Mouse (Mus musculus) hindbrain, embryonic 11.5 days (tissue): Measurements from ENCODE around the gene Akr1b3. TPM values are rescaled to one million over a fixed set of nuclear protein-coding genes. Genes with fewer than 3 reads are reported as not detected.

Source experiments
- ATAC-seq: fragments of 200-750 bp; cut with Nextera tagmentation; 2 replicates; pipeline ENCODE4 v1.8.0; 2017; ENCODE audit warnings: mild to moderate bottlenecking, moderate TSS enrichment, moderate library complexity; ENCODE audit not compliant: low FRiP score
- DNase-seq: peaks from one replicate; pipeline ENCODE4 v3.0.0-alpha.2; 2015; ENCODE audit warnings: low spot score
- H3K27ac ChIP-seq: fragments of 300-500 bp; sonication (generic); 2 replicates; pipeline ENCODE4 v1.5.1; 2014; ENCODE audit warnings: mild to moderate bottlenecking, low read depth, low read length
- H3K27me3 ChIP-seq: fragments of 300-500 bp; sonication (generic); 2 replicates; pipeline ENCODE4 v1.6.1; 2014; ENCODE audit warnings: mild to moderate bottlenecking, low read length, moderate library complexity, mixed read lengths; ENCODE audit not compliant: control insufficient read depth, insufficient read depth
- H3K36me3 ChIP-seq: fragments of 300-500 bp; sonication (generic); 2 replicates; pipeline ENCODE4 v1.6.1; 2014; ENCODE audit warnings: mild to moderate bottlenecking, low read length, moderate library complexity, mixed read lengths; ENCODE audit not compliant: control insufficient read depth, insufficient read depth
- H3K4me1 ChIP-seq: fragments of 300-500 bp; sonication (generic); replicated peaks from 2 replicates; pipeline ENCODE4 v1.6.1; 2014; ENCODE audit warnings: low read length, mixed read lengths; ENCODE audit not compliant: control insufficient read depth, insufficient read depth
- H3K4me2 ChIP-seq: fragments of 300-500 bp; sonication (generic); replicated peaks from 2 replicates; pipeline ENCODE4 v1.6.1; 2014; ENCODE audit warnings: mild to moderate bottlenecking, low read depth, low read length
- H3K4me3 ChIP-seq: fragments of 300-500 bp; sonication (generic); 2 replicates; pipeline ENCODE4 v1.5.1; 2014; ENCODE audit warnings: low read depth, low read length
- H3K9ac ChIP-seq: fragments of 300-500 bp; sonication (generic); 2 replicates; pipeline ENCODE4 v1.6.1; 2014; ENCODE audit warnings: low read depth, low read length
- H3K9me3 ChIP-seq: fragments of 300-500 bp; sonication (generic); 2 replicates; pipeline ENCODE4 v1.6.1; 2016; ENCODE audit warnings: low read length; ENCODE audit not compliant: control insufficient read depth
- WGBS: fragments of 180-500 bp; shearing (Covaris S2); extraction: QIAGEN DNeasy Blood & Tissue Kit; methylation state at CpG from one replicate; pipeline ENCODE4 v1.1.7; 2014; 5-methylcytosine and 5-hydroxymethylcytosine counted together
- polyA plus RNA-seq: library from polyadenylated mRNA; unstranded; fragments of >200 nt; fragmentation: Nextera tagmentation; extraction: Ambion mirVana; gene quantifications from 2 replicates; pipeline ENCODE4 v1.2.1, GENCODE M21; 2014

The Akr1b3 gene
- 217 and 249 TPM in 2 replicates for polyA plus RNA-seq

DNA sequence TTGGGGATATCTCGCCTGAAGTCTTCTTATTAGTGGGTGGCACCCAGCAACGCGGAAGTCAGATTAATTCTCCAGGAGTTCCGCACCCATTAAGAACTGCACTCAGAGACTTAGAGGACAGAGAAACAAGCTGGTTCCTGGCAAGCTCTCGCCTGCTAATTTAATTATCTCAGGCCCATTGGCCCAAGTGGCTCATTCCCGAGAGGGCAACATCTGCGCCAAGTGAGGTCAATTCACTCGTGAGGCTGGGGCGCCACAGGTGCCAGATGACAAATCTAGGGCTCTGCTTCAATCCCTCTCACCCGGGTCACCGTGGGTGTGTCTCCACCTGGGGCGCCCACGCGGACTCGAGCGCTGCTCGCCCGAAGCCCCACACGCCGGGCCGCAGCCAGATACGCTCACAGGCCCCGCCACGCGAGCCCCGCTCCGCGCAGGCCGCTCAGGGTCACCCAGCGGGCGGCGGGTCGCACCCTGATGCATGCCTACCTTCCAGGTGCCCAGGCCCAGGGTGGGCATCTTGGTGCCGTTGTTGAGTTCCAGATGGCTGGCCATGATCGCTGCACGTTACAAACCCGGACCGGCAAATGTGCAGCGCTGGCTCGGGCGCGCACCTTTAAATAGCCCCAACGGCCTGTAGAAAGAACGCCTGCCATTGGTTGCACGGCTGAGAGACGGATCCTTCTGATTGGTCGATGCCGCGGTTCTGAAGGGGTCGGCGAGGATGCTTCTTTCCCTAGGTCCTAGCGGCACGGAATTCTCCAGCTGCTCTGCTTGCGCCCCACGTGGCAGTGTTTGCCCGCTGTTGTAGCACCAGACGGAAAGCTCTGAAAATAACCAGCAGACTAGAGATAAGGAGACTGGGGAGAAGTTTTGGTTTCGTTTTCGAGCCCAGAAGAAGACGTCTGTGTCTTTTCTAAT, at the start of gene Akr1b3:
TSS of gene Akr1b3 (minus strand) at position 625 of the 918 bp plus-strand sequence.
- WGBS = under 1% methylated on average over 60 of the region's 60 CpGs

DNA sequence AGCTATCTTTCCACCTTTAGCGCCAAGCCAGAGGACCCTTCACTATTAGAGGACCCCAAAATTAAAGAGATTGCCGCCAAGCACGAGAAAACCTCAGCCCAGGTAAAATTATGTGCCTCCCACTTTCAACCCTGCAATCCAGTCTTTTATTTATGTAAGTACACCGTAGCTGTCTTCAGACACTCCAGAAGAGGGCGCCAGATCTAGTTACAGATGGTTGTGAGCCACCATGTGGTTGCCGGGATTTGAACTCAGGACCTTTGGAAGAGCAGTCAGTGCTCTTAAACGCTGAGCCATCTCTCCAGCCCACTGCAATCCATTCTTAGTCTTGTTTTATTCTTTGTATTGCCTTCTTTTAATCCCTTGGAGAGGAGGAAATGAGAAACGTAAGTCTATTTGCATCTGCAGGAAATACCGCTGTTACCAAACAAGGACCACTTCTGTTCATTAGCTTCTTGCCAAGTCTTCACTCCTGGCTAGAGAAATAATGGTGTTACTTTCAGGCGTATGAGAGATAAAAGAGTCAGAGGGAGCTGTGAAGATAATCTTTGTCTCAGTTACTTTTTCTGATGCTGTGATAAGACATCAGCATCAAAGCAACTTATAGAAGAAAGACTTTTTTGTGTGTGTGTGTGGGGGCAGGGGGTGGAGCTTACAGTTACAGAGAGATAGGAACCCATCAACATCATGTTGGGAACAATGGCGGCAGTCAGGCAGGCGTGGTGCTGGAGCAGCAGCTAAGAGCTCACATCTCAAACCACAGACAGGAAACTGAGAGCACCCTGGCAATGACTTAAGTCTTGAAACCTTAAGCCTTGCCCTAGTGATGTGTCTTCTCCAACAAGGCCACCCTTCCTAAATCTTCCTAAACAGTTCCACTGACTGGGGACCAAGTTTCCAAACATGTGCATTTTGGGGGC, 47.2 kb upstream of the Akr1b3 start:
- 83% methylated on average over 12 of the region's 12 CpGs for WGBS
- H3K4me1 ChIP-seq = no peaks in the 10 kb centered on the region
- no peaks in the 10 kb centered on the region for H3K27me3 ChIP-seq
- no peaks in the 10 kb centered on the region for H3K36me3 ChIP-seq
- DNase-seq (no peak), ATAC-seq (no peak)
- no peak overlapping the region for H3K4me2 ChIP-seq
- no peaks in the 10 kb centered on the region for H3K9me3 ChIP-seq
- no peak overlapping the region for H3K4me3 ChIP-seq
- no peak overlapping the region for H3K27ac ChIP-seq
- no peak overlapping the region for H3K9ac ChIP-seq

More for the DNA sequence above, at the start of gene Akr1b3:
- Histone ChIP-seq H3K36me3 (no peaks in the 10 kb centered on the region), H3K9ac (peak within 1 kb of the TSS; percentile 64), H3K4me2 (peak within 1 kb of the TSS; percentile 75), H3K4me3 (peak within 1 kb of the TSS; percentile 64), H3K9me3 (no peaks in the 10 kb centered on the region), H3K4me1 (no peaks in the 10 kb centered on the region; the same call in 1 of the 2 replicates), H3K27ac (no peak within 1 kb of the TSS), H3K27me3 (no peaks in the 10 kb centered on the region)
- ATAC-seq (peak; percentile 99), DNase-seq (peak; percentile 93)

DNA sequence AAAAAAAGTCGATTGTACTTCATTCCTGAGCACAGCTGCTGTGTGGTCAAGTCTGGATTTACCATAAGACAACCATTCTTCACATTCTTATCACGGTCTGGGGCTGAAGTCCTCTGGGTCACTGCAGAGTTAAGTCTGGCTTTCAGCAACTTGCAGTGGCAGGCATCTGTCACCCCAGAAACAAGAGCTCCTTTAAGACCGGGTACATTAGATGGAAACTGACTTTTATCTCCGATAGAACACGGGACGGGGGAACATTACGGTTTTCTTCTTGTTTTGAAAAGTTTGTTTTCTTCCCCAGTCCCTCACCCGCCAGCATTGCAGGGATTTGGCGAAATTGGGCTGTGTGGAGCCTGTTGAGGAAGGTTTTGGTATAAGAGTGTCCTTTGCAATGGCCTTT, 38.6 kb upstream of the Akr1b3 start:
- H3K9ac ChIP-seq = no peak overlapping the region
- H3K4me3 ChIP-seq = no peak overlapping the region
- DNase-seq (no peak), ATAC-seq (no peak)
- WGBS = 88% methylated on average over 9 of the region's 9 CpGs
- no peaks in the 10 kb centered on the region for H3K27me3 ChIP-seq
- H3K36me3 ChIP-seq = no peaks in the 10 kb centered on the region
- H3K4me1 ChIP-seq = no peaks in the 10 kb centered on the region
- H3K9me3 ChIP-seq = no peaks in the 10 kb centered on the region
- no peak overlapping the region for H3K27ac ChIP-seq
- H3K4me2 ChIP-seq = no peak overlapping the region

DNA sequence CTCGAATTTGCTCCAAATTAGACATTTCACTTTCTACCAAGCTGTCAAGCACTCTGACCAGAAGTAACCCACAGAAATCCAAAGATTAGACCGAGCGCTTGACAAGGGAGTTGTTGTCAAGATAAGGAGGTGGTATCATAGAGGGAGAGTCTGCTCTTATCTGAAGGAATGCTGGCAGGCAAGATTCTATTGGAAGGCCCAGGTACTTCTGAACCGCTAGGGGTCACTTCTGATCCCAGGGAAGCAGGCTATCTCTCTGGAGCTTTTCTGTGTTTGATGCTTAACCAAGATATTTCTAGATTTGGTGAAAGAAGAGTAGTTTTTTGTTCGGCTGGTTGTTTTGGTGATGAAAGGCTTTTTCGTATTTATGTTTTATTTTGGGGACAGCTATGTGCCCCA, 38.1 kb upstream of the Akr1b3 start:
- H3K9ac ChIP-seq = no peak overlapping the region
- ATAC-seq = no peak
- no peaks in the 10 kb centered on the region for H3K27me3 ChIP-seq
- 75% methylated on average over 6 of the region's 6 CpGs for whole genome bisulfite sequencing
- H3K4me2 ChIP-seq = no peak overlapping the region
- H3K9me3 ChIP-seq = no peaks in the 10 kb centered on the region
- no peak overlapping the region for H3K4me3 ChIP-seq
- H3K4me1 ChIP-seq = no peaks in the 10 kb centered on the region
- no peak for DNase-seq
- H3K27ac ChIP-seq = no peak overlapping the region
- no peaks in the 10 kb centered on the region for H3K36me3 ChIP-seq

DNA sequence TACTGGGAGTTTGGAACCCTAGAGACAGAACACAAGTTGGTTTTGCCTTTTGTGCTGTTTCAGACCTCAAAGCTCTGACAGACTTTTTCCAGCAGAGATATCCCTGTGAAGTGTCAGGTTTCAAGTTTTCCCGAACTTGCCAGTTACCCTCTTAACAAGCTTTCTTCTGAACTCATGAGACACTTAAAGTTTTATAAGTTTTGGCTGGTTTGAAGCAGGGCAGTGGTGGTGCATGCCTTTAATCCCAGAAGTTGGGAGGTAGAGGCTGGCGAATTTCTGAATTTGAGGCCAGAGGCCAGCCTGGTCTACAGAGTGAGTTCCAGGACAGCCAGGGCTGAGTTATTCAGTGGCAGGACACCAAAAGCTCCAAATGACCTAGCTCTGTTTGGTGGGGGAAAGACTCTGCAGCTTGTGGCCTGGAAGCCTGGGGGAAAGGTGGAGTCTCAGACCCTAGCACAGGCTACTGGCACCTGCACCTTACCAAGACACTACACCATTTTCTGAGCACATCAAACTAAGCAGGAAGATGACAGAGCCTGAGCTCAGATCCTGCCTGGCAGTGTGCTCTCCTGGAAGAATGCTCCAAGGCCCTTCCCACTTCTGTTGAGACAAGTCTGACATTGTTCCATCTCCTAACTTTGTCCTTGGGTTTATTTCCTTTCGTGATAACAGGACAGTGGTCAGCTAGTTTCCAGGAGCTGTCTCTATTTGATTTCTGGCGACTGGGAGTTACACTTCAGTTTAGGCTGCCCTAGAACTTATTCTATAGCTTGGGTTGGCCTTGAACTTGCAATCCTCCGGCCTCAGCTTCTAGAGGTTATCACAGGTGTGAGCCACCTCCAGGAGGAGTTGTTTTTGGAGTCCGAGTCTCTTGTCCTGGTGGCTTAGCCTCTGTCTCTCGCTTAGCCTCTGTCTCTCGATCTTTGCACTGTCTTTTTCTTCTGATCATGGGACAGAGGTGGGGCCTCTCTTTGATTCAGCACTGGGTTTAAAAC, 37.4 kb upstream of the Akr1b3 start:
- WGBS = 72% methylated on average over 8 of the region's 8 CpGs
- H3K36me3 ChIP-seq = no peaks in the 10 kb centered on the region
- H3K4me2 ChIP-seq = peak overlapping the region; percentile 44; the same call in 1 of the 2 replicates
- no peaks in the 10 kb centered on the region for H3K9me3 ChIP-seq
- H3K27me3 ChIP-seq = no peaks in the 10 kb centered on the region
- H3K27ac ChIP-seq = no peak overlapping the region
- DNase-seq = no peak
- H3K9ac ChIP-seq = no peak overlapping the region
- ATAC-seq = no peak
- no peak overlapping the region for H3K4me3 ChIP-seq
- H3K4me1 ChIP-seq = no peaks in the 10 kb centered on the region

DNA sequence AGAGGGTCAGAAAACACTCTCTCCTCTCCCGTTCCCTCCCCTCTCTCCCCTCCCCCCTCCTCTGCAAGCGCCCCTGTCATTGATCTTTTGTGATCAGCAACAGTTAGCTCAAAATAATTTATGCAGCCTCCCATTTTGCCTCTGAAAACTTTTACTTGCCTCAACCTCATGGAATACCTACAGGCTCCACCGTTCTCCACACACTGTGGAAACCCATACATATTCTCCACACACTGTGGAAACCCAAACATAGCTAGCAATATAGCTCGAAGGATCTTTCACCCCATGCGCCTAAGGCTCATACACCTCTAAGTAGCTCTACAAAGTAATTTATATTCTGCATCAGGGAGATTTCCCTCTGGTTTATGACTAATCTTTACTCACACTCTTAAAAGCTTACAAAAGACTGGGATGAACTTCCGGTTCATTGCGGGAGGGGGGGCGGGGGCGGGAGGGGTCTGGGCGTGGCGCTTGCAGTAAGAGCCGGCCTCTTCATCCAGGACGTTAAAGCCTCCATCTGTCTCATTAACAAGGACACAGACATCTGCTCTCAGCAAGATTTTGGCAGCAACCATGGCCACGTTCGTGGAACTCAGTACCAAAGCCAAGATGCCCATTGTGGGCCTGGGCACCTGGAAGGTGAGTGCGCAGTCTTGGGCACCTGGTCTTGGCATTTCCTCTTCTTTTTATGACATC, 36.5 kb upstream of the Akr1b3 start, which contains the start of gene Akr1b8:
TSS of gene Akr1b8 (plus strand) at position 462 of the 696 bp plus-strand sequence.
- Histone ChIP-seq H3K9me3 (no peaks in the 10 kb centered on the region), H3K4me3 (peak within 1 kb of the TSS; percentile 19), H3K9ac (0 out of 2 replicates have a peak within 1 kb of the TSS, but pooled peaks have one; percentile 44), H3K27me3 (no peaks in the 10 kb centered on the region), H3K36me3 (no peaks in the 10 kb centered on the region), H3K4me2 (peak within 1 kb of the TSS; percentile 44), H3K4me1 (no peaks in the 10 kb centered on the region), H3K27ac (no peak within 1 kb of the TSS)
- DNase-seq (peak; percentile 39), ATAC-seq (peak; percentile 51; the same call in 1 of the 2 replicates)
- WGBS = 17% methylated on average over 16 of the region's 16 CpGs

DNA sequence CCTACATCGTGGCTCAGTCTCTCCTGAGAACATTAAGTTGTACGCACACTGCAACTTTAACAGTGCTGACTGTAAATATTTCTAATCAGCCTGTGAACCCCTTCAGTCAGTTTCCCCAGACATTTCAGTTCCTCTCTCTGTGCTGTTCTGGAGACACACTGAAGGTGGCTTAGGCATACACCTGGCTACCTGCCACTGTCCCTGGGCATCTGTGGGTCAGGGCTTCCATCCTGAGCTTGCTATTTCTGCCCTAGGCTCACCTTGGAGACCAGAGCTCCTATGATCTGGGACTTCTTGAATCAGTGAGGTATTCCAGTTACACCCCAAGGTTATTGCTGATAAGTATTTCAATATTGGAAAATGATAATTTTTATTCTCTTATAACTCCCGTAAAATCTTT, 35.1 kb upstream of the Akr1b3 start:
- Histone ChIP-seq H3K27me3 (no peaks in the 10 kb centered on the region), H3K27ac (no peak overlapping the region), H3K4me1 (no peaks in the 10 kb centered on the region), H3K4me2 (no peak overlapping the region), H3K9me3 (no peaks in the 10 kb centered on the region), H3K9ac (no peak overlapping the region), H3K4me3 (no peak overlapping the region), H3K36me3 (no peaks in the 10 kb centered on the region)
- DNase-seq = no peak
- ATAC-seq = no peak
- WGBS = 91% methylated on average over 3 of the region's 3 CpGs
